Mouse (Mus musculus) ES-Bruce4 (cell line): ENCODE data around the gene Gja5.

Experiments
- CTCF ChIP-seq: IDR thresholded peaks from one replicate; pipeline ENCODE4 v1.8.1; 2011; ENCODE audit warnings: low read depth, low read length
- EP300 ChIP-seq: IDR thresholded peaks from 2 replicates; pipeline ENCODE4 v1.6.1; 2011; ENCODE audit warnings: low read depth, low read length; ENCODE audit not compliant: insufficient read depth
- POLR2A ChIP-seq: IDR thresholded peaks from one replicate; pipeline ENCODE4 v1.8.1; 2011; ENCODE audit warnings: low read length; ENCODE audit not compliant: insufficient read depth

- TF ChIP-seq POLR2A = no peak
- TF ChIP-seq CTCF = no peak
- no peak for TF ChIP-seq EP300
Observed at GRCm38 (mm10) chr3:96872501-96872900, 32.0 kb upstream of the Gja5 start.
